Mouse (Mus musculus) erythroblast, embryonic 14.5 days (primary cell): ENCODE measurements around the gene Myo15.

Experiments used
- GATA1 ChIP-seq: IDR thresholded peaks from 2 replicates; pipeline ENCODE4 v1.6.1; 2012; ENCODE audit warnings: low read length, inconsistent platforms, mixed read lengths
- TAL1 ChIP-seq: IDR thresholded peaks from 3 replicates; pipeline ENCODE4 v1.6.1; 2012; ENCODE audit warnings: low read length, inconsistent platforms, mixed read lengths

DNA sequence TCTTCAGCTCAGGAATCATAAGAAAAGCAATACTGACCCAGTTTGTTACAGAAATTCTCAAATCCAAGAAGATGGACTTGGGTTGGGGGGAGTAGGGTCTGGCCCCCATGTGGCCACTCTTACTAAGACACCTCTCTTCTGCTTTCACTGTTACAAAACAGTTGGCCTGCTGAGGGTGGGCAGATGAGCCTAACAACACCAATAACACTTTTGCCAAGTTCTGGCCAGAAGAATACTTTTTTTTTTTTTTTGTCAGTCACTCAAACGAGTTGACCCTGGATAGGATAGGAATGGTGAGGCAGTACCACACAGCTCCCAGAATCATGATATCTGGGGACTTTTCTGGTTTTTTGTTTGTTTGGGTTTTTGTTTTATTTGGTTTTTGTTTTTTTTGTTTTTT is 42.8 kb downstream of the Myo15 start:
- TF ChIP-seq GATA1 (no peak), TAL1 (no peak)
